Mouse (Mus musculus): Measurements from ENCODE around the gene Gm4922. TPM values are rescaled to one million over a fixed set of nuclear protein-coding genes. Genes with fewer than 3 reads are reported as not detected.

Gm4922 gene
- not detected in 2 replicates for total RNA-seq (2012; rRNA removed)
- total RNA-seq (2014; rRNA removed): not detected in 2 replicates
- polyA plus RNA-seq (2012; ENCODE audit: insufficient read length, low read depth): not detected in 2 replicates

- in situ Hi-C loops (cut with MboI; ENCODE audit: low pct_ligation_motif_present, low pct_unique_long_range_greater_than_20kb, low sequenced_read_pairs): no loop called here
Observed at GRCm38 (mm10) chr10:18786693-18787092, at the start of gene Gm4922. Gene Gm4922 (minus strand): TSS chr10:18786793.

DNA sequence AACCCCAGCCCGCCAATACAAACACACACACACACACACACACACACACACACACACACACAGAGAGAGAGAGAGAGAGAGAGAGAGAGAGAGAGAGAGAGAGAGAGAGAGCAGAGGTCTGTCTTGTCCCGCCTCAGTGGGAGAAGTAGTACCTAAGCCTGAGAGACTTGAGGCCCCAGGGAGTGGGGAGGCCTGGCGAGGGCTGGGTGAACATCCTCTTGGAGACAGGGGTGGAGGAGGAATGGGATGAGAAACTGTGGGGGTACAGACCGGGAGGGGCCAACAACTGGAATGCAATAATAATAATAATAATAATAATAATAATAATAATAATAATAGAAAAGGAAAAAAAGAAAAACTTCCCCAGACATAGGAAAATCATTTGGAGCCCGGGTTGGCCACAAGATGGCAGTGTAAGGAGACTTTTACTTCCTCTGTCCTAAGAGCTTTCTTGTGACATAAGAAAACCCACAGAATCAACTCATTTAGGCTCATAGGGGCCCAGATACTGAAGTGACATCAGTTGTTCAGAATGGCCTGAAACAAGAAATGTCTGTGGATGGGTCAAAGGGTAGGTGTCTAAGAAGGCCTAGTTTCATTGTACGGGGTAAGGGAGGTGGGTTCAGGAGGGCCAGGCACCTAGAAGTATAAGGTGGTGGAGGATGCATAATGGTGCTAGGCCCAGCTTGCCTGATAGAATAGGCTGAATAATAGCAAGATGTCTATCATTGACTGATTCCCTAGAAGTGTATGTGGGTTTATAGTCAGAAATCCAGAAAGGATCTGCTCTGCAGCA lies 49.3 kb upstream of the Gm4922 start:
- TF ChIP-seq CHD2 (IDR thresholded peaks at IDR 0.05; ENCODE audit: low read length): no peak
- no peak for TF ChIP-seq MAX (IDR thresholded peaks at IDR 0.05; ENCODE audit: low read length)
- no peak for TF ChIP-seq ZNF384 (IDR thresholded peaks at IDR 0.05; ENCODE audit: low read depth, low read length)
- TF ChIP-seq ZC3H11A (IDR thresholded peaks at IDR 0.05; ENCODE audit: low read depth, low read length): peak; percentile 33; the same call in 1 of the 2 replicates
- TF ChIP-seq BHLHE40 (IDR thresholded peaks at IDR 0.05; ENCODE audit: low read depth, low read length): no peak
- TF ChIP-seq TCF12 (IDR thresholded peaks at IDR 0.05; ENCODE audit: low read depth, low read length): no peak
- no peak for TF ChIP-seq MXI1 (IDR thresholded peaks at IDR 0.05; ENCODE audit: low read depth, low read length)
- no peak for TF ChIP-seq PAX5 (IDR thresholded peaks at IDR 0.05; ENCODE audit: low read length)
- no peak for TF ChIP-seq JUND (conservative IDR thresholded peaks at IDR 0.05; ENCODE audit: low read depth, low read length)
- TF ChIP-seq USF1 (IDR thresholded peaks at IDR 0.05; ENCODE audit: low read depth, low read length): no peak
- peak; percentile 84 for TF ChIP-seq SMC3 (IDR thresholded peaks at IDR 0.05; ENCODE audit: low read depth, low read length)
- TF ChIP-seq MAFK (IDR thresholded peaks at IDR 0.05; ENCODE audit: insufficient replicate concordance, low read length): no peak
- peak; percentile 72 for TF ChIP-seq RAD21 (IDR thresholded peaks at IDR 0.05; ENCODE audit: low read depth, low read length)
- TF ChIP-seq EP300 (IDR thresholded peaks at IDR 0.05; ENCODE audit: low read length): no peak
- no peak for TF ChIP-seq TBP (conservative IDR thresholded peaks at IDR 0.05; ENCODE audit: low read depth, low read length)
- TF ChIP-seq USF2 (conservative IDR thresholded peaks at IDR 0.05; ENCODE audit: low read depth, low read length): no peak
- TF ChIP-seq MYC (IDR thresholded peaks at IDR 0.05; ENCODE audit: low read depth, low read length): no peak
- TF ChIP-seq GABPA (IDR thresholded peaks at IDR 0.05; ENCODE audit: insufficient replicate concordance, low read depth, low read length): no peak
- TF ChIP-seq SIN3A (IDR thresholded peaks at IDR 0.05; ENCODE audit: low read length): no peak
- TF ChIP-seq NELFE (IDR thresholded peaks at IDR 0.05; ENCODE audit: low read depth, low read length): no peak
- TF ChIP-seq POLR2AphosphoS2 (IDR thresholded peaks at IDR 0.05; ENCODE audit: low read depth, low read length): no peak
- TF ChIP-seq RCOR1 (conservative IDR thresholded peaks at IDR 0.05; ENCODE audit: low read depth, low read length): no peak
- TF ChIP-seq CTCF (conservative IDR thresholded peaks at IDR 0.05 in 1 of 2, IDR thresholded peaks at IDR 0.05 in 1 of 2; ENCODE audit: low read depth in 2 of 2, low read length in 2 of 2): peak; percentile 38 to 82; a peak in 3 of 4 replicates
- TF ChIP-seq IRF4 (IDR thresholded peaks at IDR 0.05; ENCODE audit: low read depth, low read length): no peak
- TF ChIP-seq KAT2A (IDR thresholded peaks at IDR 0.05; ENCODE audit: insufficient replicate concordance, low read length): no peak
- TF ChIP-seq ZKSCAN1 (IDR thresholded peaks at IDR 0.05; ENCODE audit: borderline replicate concordance, low read depth, low read length): no peak
- no peak overlapping the region for H3K9ac ChIP-seq (ENCODE audit: insufficient read depth, low read depth)
- no peak overlapping the region for H3K4me2 ChIP-seq (ENCODE audit: insufficient read depth, low read depth, poor library complexity, severe bottlenecking)
- no peaks in the 10 kb centered on the region for H3K9me3 ChIP-seq (replicated peaks; ENCODE audit: low read length)
- no peaks in the 10 kb centered on the region for H3K36me3 ChIP-seq (replicated peaks in 1 of 2; ENCODE audit: control insufficient read depth in 1 of 2, insufficient read depth in 1 of 2, low read length in 1 of 2)
- H3K27ac ChIP-seq (ENCODE audit: insufficient read depth, low read depth): no peak overlapping the region
- in situ Hi-C loops (cut with MboI; ENCODE audit: low pct_ligation_motif_present, low pct_unique_long_range_greater_than_20kb, low sequenced_read_pairs): no loop called here
- dilution Hi-C loops (cut with MboI; ENCODE audit: extremely low pct_ligation_motif_present, extremely low pct_unique_long_range_greater_than_20kb, low sequenced_read_pairs): no loop called here
- H3K4me1 ChIP-seq (ENCODE audit: control insufficient read depth in 1 of 2, insufficient read depth in 2 of 2): peaks cover 0 to 20% of the 10 kb centered on the region in 2 experiments; a peak in 3 of 4 replicates
- no peak overlapping the region for H3K4me3 ChIP-seq (replicated peaks in 1 of 3; ENCODE audit: low read depth in 2 of 3, low read length in 2 of 3, poor library complexity in 1 of 3)
- H3K79me2 ChIP-seq (replicated peaks; ENCODE audit: control insufficient read depth, extremely low read depth, insufficient read depth, poor library complexity, severe bottlenecking): no peaks in the 10 kb centered on the region
- H3K27me3 ChIP-seq (replicated peaks): no peaks in the 10 kb centered on the region
- peak; percentile 59 for DNase-seq (ENCODE audit: extremely low read depth)

More at GRCm38 (mm10) chr10:18786693-18787092, at the start of gene Gm4922:
- H3K79me2 ChIP-seq (replicated peaks; ENCODE audit: control insufficient read depth, extremely low read depth, insufficient read depth, poor library complexity, severe bottlenecking): no peaks in the 10 kb centered on the region
- no peak for DNase-seq (ENCODE audit: extremely low read depth)
- no peak within 1 kb of the TSS for H3K9ac ChIP-seq (ENCODE audit: insufficient read depth, low read depth)
- no peaks in the 10 kb centered on the region for H3K4me1 ChIP-seq (ENCODE audit: control insufficient read depth in 1 of 2, insufficient read depth in 2 of 2)
- H3K27me3 ChIP-seq (replicated peaks): no peaks in the 10 kb centered on the region
- TF ChIP-seq GABPA (IDR thresholded peaks at IDR 0.05; ENCODE audit: insufficient replicate concordance, low read depth, low read length) (no peak), MAFK (IDR thresholded peaks at IDR 0.05; ENCODE audit: insufficient replicate concordance, low read length) (no peak), NELFE (IDR thresholded peaks at IDR 0.05; ENCODE audit: low read depth, low read length) (no peak), PAX5 (IDR thresholded peaks at IDR 0.05; ENCODE audit: low read length) (no peak), BHLHE40 (IDR thresholded peaks at IDR 0.05; ENCODE audit: low read depth, low read length) (no peak), MYC (IDR thresholded peaks at IDR 0.05; ENCODE audit: low read depth, low read length) (no peak), RAD21 (IDR thresholded peaks at IDR 0.05; ENCODE audit: low read depth, low read length) (no peak), CHD2 (IDR thresholded peaks at IDR 0.05; ENCODE audit: low read length) (no peak), USF2 (conservative IDR thresholded peaks at IDR 0.05; ENCODE audit: low read depth, low read length) (no peak), MAZ (IDR thresholded peaks at IDR 0.05; ENCODE audit: low read depth, low read length) (no peak), JUND (conservative IDR thresholded peaks at IDR 0.05; ENCODE audit: low read depth, low read length) (no peak), ELF1 (IDR thresholded peaks at IDR 0.05; ENCODE audit: low read depth, low read length) (no peak), MXI1 (IDR thresholded peaks at IDR 0.05; ENCODE audit: low read depth, low read length) (no peak), SIN3A (IDR thresholded peaks at IDR 0.05; ENCODE audit: low read length) (no peak)
- H3K4me3 ChIP-seq (replicated peaks in 1 of 3; ENCODE audit: low read depth in 2 of 3, low read length in 2 of 3, poor library complexity in 1 of 3): no peak within 1 kb of the TSS
- dilution Hi-C loops (cut with MboI; ENCODE audit: extremely low pct_ligation_motif_present, extremely low pct_unique_long_range_greater_than_20kb, low sequenced_read_pairs): no loop called here
- H3K4me2 ChIP-seq (ENCODE audit: insufficient read depth, low read depth, poor library complexity, severe bottlenecking): no peak within 1 kb of the TSS
- H3K27ac ChIP-seq (ENCODE audit: insufficient read depth, low read depth): no peak within 1 kb of the TSS
- H3K9me3 ChIP-seq (replicated peaks; ENCODE audit: low read length): no peaks in the 10 kb centered on the region
- H3K36me3 ChIP-seq (replicated peaks in 1 of 2; ENCODE audit: control insufficient read depth in 1 of 2, insufficient read depth in 1 of 2, low read length in 1 of 2): no peaks in the 10 kb centered on the region

All from CH12.LX (cell line).